Comparison of ENCODE assay signal across 8 mouse cellular contexts in the genomic region with DNA sequence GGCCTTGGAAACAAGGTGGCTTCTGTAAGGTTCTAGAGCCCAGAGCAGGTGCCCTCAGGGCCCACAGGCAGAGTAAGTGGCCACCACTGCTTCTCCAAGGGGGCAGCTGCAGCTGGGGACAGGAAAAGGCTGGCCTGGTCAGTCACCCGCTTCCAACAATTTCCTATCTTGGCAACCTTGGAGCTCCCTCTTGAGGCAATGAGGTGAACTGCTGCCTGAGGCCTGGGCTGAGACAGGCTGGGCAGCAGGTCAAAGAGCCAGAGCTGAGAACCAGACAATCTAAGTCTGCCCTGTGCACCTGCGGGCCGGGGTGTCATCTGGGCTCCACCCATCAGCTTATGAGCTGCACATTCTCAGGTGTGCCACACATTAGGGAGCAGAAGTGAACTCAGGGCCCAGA. TPM values are rescaled to one million over a fixed set of nuclear protein-coding genes. Genes with fewer than 3 reads are reported as not detected.
DNase-seq lines count a peak whose midpoint lies in the region; ATAC-seq and TF ChIP-seq lines count a peak whose summit lies in the region.

No protein-coding gene starts in this region.

- no peak overlapping the region for H3K9ac ChIP-seq in ES-Bruce4 (ENCODE audit: low read depth, poor library complexity, severe bottlenecking)
- H3K9ac ChIP-seq in heart, embryonic 16.5 days (ENCODE audit: low read length), result no peak overlapping the region

- no peak overlapping the region for H3K4me3 ChIP-seq in ES-Bruce4 (ENCODE audit: low read depth, low read length)
- no peak overlapping the region for H3K4me3 ChIP-seq in embryonic fibroblast, embryonic 13.5 days (ENCODE audit: insufficient read depth, low read length)
- no peak overlapping the region for H3K4me3 ChIP-seq in heart, embryonic 16.5 days (ENCODE audit: low read length)

- WGBS in heart, embryonic 16.5 days, result 10% methylated on average over 3 of the region's 3 CpGs

- no peak overlapping the region for H3K27ac ChIP-seq in ES-Bruce4 (ENCODE audit: insufficient read depth, low read length)
- H3K27ac ChIP-seq in embryonic fibroblast, embryonic 13.5 days (ENCODE audit: insufficient read depth, low read length), result no peak overlapping the region
- no peak overlapping the region for H3K27ac ChIP-seq in heart, embryonic 16.5 days (ENCODE audit: low read length)

- H3K9me3 ChIP-seq in ES-Bruce4 (replicated peaks; ENCODE audit: control insufficient read depth, insufficient read depth, low read length, poor library complexity, severe bottlenecking), result no peaks in the 10 kb centered on the region
- H3K9me3 ChIP-seq in heart, embryonic 16.5 days (replicated peaks; ENCODE audit: control insufficient read depth, low read length), result no peaks in the 10 kb centered on the region

- no peak overlapping the region for H3K4me2 ChIP-seq in heart, embryonic 16.5 days (ENCODE audit: low read depth, low read length)

- peak; percentile 89 for TF ChIP-seq CTCF in ES-Bruce4 (IDR thresholded peaks at IDR 0.05; ENCODE audit: low read depth, low read length)
- TF ChIP-seq CTCF in embryonic fibroblast, embryonic 13.5 days (IDR thresholded peaks at IDR 0.05; ENCODE audit: borderline replicate concordance, insufficient read depth, low read length), result peak; percentile 85

- peak; percentile 45; the same call in 1 of the 2 replicates for ATAC-seq in heart, embryonic 16.5 days (replicated peaks; ENCODE audit: extremely low read depth, insufficient read depth, low FRiP score)

- peak; percentile 85 to 86 for DNase-seq in adrenal gland, postnatal 36 days
- peak; percentile 90 for DNase-seq in layer of hippocampus, adult 11-12 months (ENCODE audit: low spot score)
- peak; percentile 69 to 76 for DNase-seq in lung, adult 18-20 months
- DNase-seq in retina, postnatal 7 days (ENCODE audit: low read depth, low spot score), result peak; percentile 62
- DNase-seq in thymus, postnatal 4 days, result peak; percentile 79

- TF ChIP-seq EP300 in ES-Bruce4 (IDR thresholded peaks at IDR 0.05; ENCODE audit: insufficient read depth, low read depth, low read length), result no peak

- H3K36me3 ChIP-seq in ES-Bruce4 (ENCODE audit: control insufficient read depth, insufficient read depth, low read length, poor library complexity, severe bottlenecking), result no peaks in the 10 kb centered on the region
- no peaks in the 10 kb centered on the region for H3K36me3 ChIP-seq in heart, embryonic 16.5 days (ENCODE audit: control insufficient read depth, insufficient read depth)

- no peaks in the 10 kb centered on the region for H3K4me1 ChIP-seq in ES-Bruce4 (ENCODE audit: control insufficient read depth, insufficient read depth, low read length)
- no peaks in the 10 kb centered on the region for H3K4me1 ChIP-seq in embryonic fibroblast, embryonic 13.5 days (ENCODE audit: control insufficient read depth, insufficient read depth, low read length)
- no peaks in the 10 kb centered on the region for H3K4me1 ChIP-seq in heart, embryonic 16.5 days (ENCODE audit: control insufficient read depth, insufficient read depth, low read length)

- H3K27me3 ChIP-seq in ES-Bruce4 (ENCODE audit: control insufficient read depth, insufficient read depth, low read length, poor library complexity, severe bottlenecking), result no peaks in the 10 kb centered on the region
- H3K27me3 ChIP-seq in heart, embryonic 16.5 days (ENCODE audit: control insufficient read depth, insufficient read depth, low read length), result no peaks in the 10 kb centered on the region

- no peak for TF ChIP-seq POLR2A in ES-Bruce4 (IDR thresholded peaks at IDR 0.05; ENCODE audit: insufficient read depth, low read length)
- no peak for TF ChIP-seq POLR2A in embryonic fibroblast, embryonic 13.5 days (IDR thresholded peaks at IDR 0.05; ENCODE audit: low read depth, low read length)

RNA-seq across cellular contexts. Expression of gene Cx3cr1, which starts 3.5 kb away (rescaled TPM):
- not detected in 2 replicates for polyA plus RNA-seq in ES-Bruce4 (2011; ENCODE audit: insufficient read depth, insufficient read length, low read depth, missing spikeins)
- total RNA-seq in adrenal gland, postnatal 36 days (2021), result 1 to 10 TPM; 3.4 to 6.8 TPM
- polyA plus RNA-seq in embryonic fibroblast, embryonic 13.5 days (2011; ENCODE audit: insufficient read length, low read depth, missing spikeins), result 0.13 and 2.9 TPM in 2 replicates
- polyA plus RNA-seq in heart, embryonic 16.5 days (2015; fragmentation: Nextera tagmentation; extraction: Ambion mirVana), result 6.1 and 6.2 TPM in 2 replicates

RNA-seq across cellular contexts. Expression of gene Ccr8, which starts 18.7 kb away (rescaled TPM):
- not detected in 2 replicates for polyA plus RNA-seq in ES-Bruce4 (2011; ENCODE audit: insufficient read depth, insufficient read length, low read depth, missing spikeins)
- not detected for total RNA-seq in adrenal gland, postnatal 36 days (2021)
- not detected in 2 replicates for polyA plus RNA-seq in embryonic fibroblast, embryonic 13.5 days (2011; ENCODE audit: insufficient read length, low read depth, missing spikeins)
- 1.2 and 4.4 TPM in 2 replicates for polyA plus RNA-seq in heart, embryonic 16.5 days (2015; fragmentation: Nextera tagmentation; extraction: Ambion mirVana)

RNA-seq across cellular contexts. Expression of gene Slc25a38, which starts 37.0 kb away (rescaled TPM):
- 15.3 and 15.7 TPM in 2 replicates for polyA plus RNA-seq in ES-Bruce4 (2011; ENCODE audit: insufficient read depth, insufficient read length, low read depth, missing spikeins)
- 10 to 100 TPM; 23.4 to 23.8 TPM for total RNA-seq in adrenal gland, postnatal 36 days (2021)
- 16.5 and 17.1 TPM in 2 replicates for polyA plus RNA-seq in embryonic fibroblast, embryonic 13.5 days (2011; ENCODE audit: insufficient read length, low read depth, missing spikeins)
- 21.9 and 23.0 TPM in 2 replicates for polyA plus RNA-seq in heart, embryonic 16.5 days (2015; fragmentation: Nextera tagmentation; extraction: Ambion mirVana)

RNA-seq across cellular contexts. Expression of gene Xirp1, which starts 49.8 kb away (rescaled TPM):
- not detected in 2 replicates for polyA plus RNA-seq in ES-Bruce4 (2011; ENCODE audit: insufficient read depth, insufficient read length, low read depth, missing spikeins)
- under 1 TPM; 0.33 to 0.53 TPM for total RNA-seq in adrenal gland, postnatal 36 days (2021)
- polyA plus RNA-seq in embryonic fibroblast, embryonic 13.5 days (2011; ENCODE audit: insufficient read length, low read depth, missing spikeins), result not detected in 2 replicates
- 54.9 and 56.1 TPM in 2 replicates for polyA plus RNA-seq in heart, embryonic 16.5 days (2015; fragmentation: Nextera tagmentation; extraction: Ambion mirVana)

RNA-seq across cellular contexts. Expression of gene Rpsa, which starts 54.3 kb away (rescaled TPM):
- polyA plus RNA-seq in ES-Bruce4 (2011; ENCODE audit: insufficient read depth, insufficient read length, low read depth, missing spikeins), result 2,205 and 2,405 TPM in 2 replicates
- total RNA-seq in adrenal gland, postnatal 36 days (2021), result 100 to 1,000 TPM; 746 to 780 TPM
- 2,453 and 2,643 TPM in 2 replicates for polyA plus RNA-seq in embryonic fibroblast, embryonic 13.5 days (2011; ENCODE audit: insufficient read length, low read depth, missing spikeins)
- polyA plus RNA-seq in heart, embryonic 16.5 days (2015; fragmentation: Nextera tagmentation; extraction: Ambion mirVana), result 839 and 856 TPM in 2 replicates
